In genomic region chr1:89992256-89992655, GRCm38 (mm10) we compare ENCODE assay signal across 9 mouse cellular contexts. TPM values are rescaled to one million over a fixed set of nuclear protein-coding genes. Genes with fewer than 3 reads are reported as not detected.
DNase-seq lines count a peak whose midpoint lies in the region; ATAC-seq and TF ChIP-seq lines count a peak whose summit lies in the region.
"Had no signal": no experiment of that assay in that cellular context is flagged by ENCODE, and none has a peak within 500 bp of the region (broad histone marks: within the 10 kb centered on the region; RNA-seq: fewer than 3 reads in every experiment).

No protein-coding gene starts in this region.

- H3K4me3 ChIP-seq in lung, embryonic 14.5 days (ENCODE audit: low read depth, low read length): peak overlapping the region; percentile 20
- 0 out of 2 replicates have a peak overlapping the region, but pooled peaks have one; percentile 8 for H3K4me3 ChIP-seq in forebrain, embryonic 13.5 days
- peak overlapping the region; percentile 29 for H3K4me3 ChIP-seq in limb, embryonic 12.5 days (replicated peaks)
- peak overlapping the region; percentile 12; the same call in 1 of the 2 replicates for H3K4me3 ChIP-seq in stomach, embryonic 15.5 days (replicated peaks)
- no peak overlapping the region for H3K4me3 ChIP-seq in thymus, adult 2 months (ENCODE audit: control insufficient read depth, insufficient read depth, low read length)

- no peaks in the 10 kb centered on the region for H3K9me3 ChIP-seq in lung, embryonic 14.5 days (ENCODE audit: low read depth, low read length)
- H3K9me3 ChIP-seq in forebrain, embryonic 13.5 days (replicated peaks): no peaks in the 10 kb centered on the region
- H3K9me3 ChIP-seq in limb, embryonic 12.5 days: no peaks in the 10 kb centered on the region
- no peaks in the 10 kb centered on the region for H3K9me3 ChIP-seq in stomach, embryonic 15.5 days

- DNase-seq in lung, embryonic 14.5 days: no peak
- DNase-seq in lung, postnatal 10 days: no peak
- no peak for DNase-seq in urinary bladder, postnatal 36 days (ENCODE audit: low spot score in 2 of 2)
- no peak for DNase-seq in thymus, adult 2 months
- DNase-seq: cerebellum, adult 9-10 months; gastrocnemius, postnatal 36 days had no signal

- H3K4me1 ChIP-seq in lung, embryonic 14.5 days (ENCODE audit: insufficient read depth): no peaks in the 10 kb centered on the region
- peaks cover 9% of the 10 kb centered on the region for H3K4me1 ChIP-seq in forebrain, embryonic 13.5 days
- H3K4me1 ChIP-seq in limb, embryonic 12.5 days (replicated peaks): peaks cover 10% of the 10 kb centered on the region; the same call in 1 of the 2 replicates
- H3K4me1 ChIP-seq in stomach, embryonic 15.5 days: peaks cover 6% of the 10 kb centered on the region; the same call in 1 of the 2 replicates
- no peaks in the 10 kb centered on the region for H3K4me1 ChIP-seq in thymus, adult 2 months (replicated peaks; ENCODE audit: control insufficient read depth, insufficient read depth, low read length)

- H3K36me3 ChIP-seq in lung, embryonic 14.5 days (ENCODE audit: insufficient read depth): no peaks in the 10 kb centered on the region
- no peaks in the 10 kb centered on the region for H3K36me3 ChIP-seq in forebrain, embryonic 13.5 days (ENCODE audit: poor library complexity, severe bottlenecking)
- no peaks in the 10 kb centered on the region for H3K36me3 ChIP-seq in limb, embryonic 12.5 days
- H3K36me3 ChIP-seq in stomach, embryonic 15.5 days: no peaks in the 10 kb centered on the region
- no peaks in the 10 kb centered on the region for H3K36me3 ChIP-seq in thymus, adult 2 months (ENCODE audit: control insufficient read depth, insufficient read depth, low read length)

- WGBS in lung, embryonic 14.5 days: 3% methylated on average over 25 of the region's 25 CpGs
- under 1% methylated on average over 25 of the region's 25 CpGs for WGBS in forebrain, embryonic 13.5 days
- 2% methylated on average over 25 of the region's 25 CpGs for WGBS in limb, embryonic 12.5 days
- WGBS in stomach, embryonic 15.5 days: 3% methylated on average over 25 of the region's 25 CpGs
- WGBS in thymus, adult 2 months: 9% methylated on average over 25 of the region's 25 CpGs

- TF ChIP-seq CTCF in lung, embryonic 14.5 days (IDR thresholded peaks at IDR 0.05; ENCODE audit: low read depth): no peak
- TF ChIP-seq CTCF in thymus, adult 2 months (IDR thresholded peaks at IDR 0.05; ENCODE audit: borderline replicate concordance, control insufficient read depth, extremely low read depth, insufficient read depth, low read length, poor library complexity): no peak

- H3K9ac ChIP-seq in lung, embryonic 14.5 days: no peak overlapping the region
- H3K9ac ChIP-seq in forebrain, embryonic 13.5 days: no peak overlapping the region
- no peak overlapping the region for H3K9ac ChIP-seq in limb, embryonic 12.5 days (replicated peaks)
- H3K9ac ChIP-seq in stomach, embryonic 15.5 days: no peak overlapping the region

- ATAC-seq in lung, embryonic 14.5 days (ENCODE audit: insufficient read depth): no peak
- ATAC-seq in forebrain, embryonic 13.5 days: no peak
- ATAC-seq in limb, embryonic 12.5 days (ENCODE audit: insufficient number of reproducible peaks, insufficient read depth, low FRiP score, low TSS enrichment, low read depth): peak; percentile 31; the same call in 1 of the 2 replicates
- no peak for ATAC-seq in stomach, embryonic 15.5 days (ENCODE audit: insufficient read depth, low FRiP score, low read depth)

- no peak for TF ChIP-seq POLR2A in thymus, adult 2 months (IDR thresholded peaks at IDR 0.05; ENCODE audit: control insufficient read depth, extremely low read depth, insufficient read depth, low read length, poor library complexity)

- no peak overlapping the region for H3K27ac ChIP-seq in lung, embryonic 14.5 days (ENCODE audit: low read depth)
- no peak overlapping the region for H3K27ac ChIP-seq in forebrain, embryonic 13.5 days
- H3K27ac ChIP-seq in limb, embryonic 12.5 days: no peak overlapping the region
- H3K27ac ChIP-seq in stomach, embryonic 15.5 days: no peak overlapping the region
- no peak overlapping the region for H3K27ac ChIP-seq in thymus, adult 2 months (ENCODE audit: control insufficient read depth, insufficient read depth, low read length)

- H3K27me3 ChIP-seq in lung, embryonic 14.5 days (ENCODE audit: insufficient read depth, low read length): peaks cover 40% of the 10 kb centered on the region
- peaks cover 85% of the 10 kb centered on the region for H3K27me3 ChIP-seq in forebrain, embryonic 13.5 days
- peaks cover 71% of the 10 kb centered on the region for H3K27me3 ChIP-seq in limb, embryonic 12.5 days
- peaks cover 31% of the 10 kb centered on the region for H3K27me3 ChIP-seq in stomach, embryonic 15.5 days (replicated peaks)
- H3K27me3 ChIP-seq in thymus, adult 2 months (ENCODE audit: control insufficient read depth, insufficient read depth, low read length): no peaks in the 10 kb centered on the region

- peak overlapping the region; percentile 48 for H3K4me2 ChIP-seq in lung, embryonic 14.5 days
- peak overlapping the region; percentile 41 for H3K4me2 ChIP-seq in forebrain, embryonic 13.5 days
- peak overlapping the region; percentile 58 for H3K4me2 ChIP-seq in limb, embryonic 12.5 days
- H3K4me2 ChIP-seq in stomach, embryonic 15.5 days: peak overlapping the region; percentile 36; the same call in 1 of the 2 replicates

RNA-seq across cellular contexts. Expression of gene Asb18, which starts 22.2 kb away (rescaled TPM):
- polyA plus RNA-seq in lung, embryonic 14.5 days (2014; fragmentation: Nextera tagmentation; extraction: Ambion mirVana): 0.11 TPM in 1 of 2 replicates, not detected in the other
- 0.14 and 0.19 TPM in 2 replicates for polyA plus RNA-seq in forebrain, embryonic 13.5 days (2015; fragmentation: Nextera tagmentation; extraction: Ambion mirVana)
- 0.05 TPM in 1 of 2 replicates, not detected in the other for polyA plus RNA-seq in limb, embryonic 12.5 days (2016; fragmentation: Nextera tagmentation; extraction: Ambion mirVana)
- not detected in 2 replicates for polyA plus RNA-seq in stomach, embryonic 15.5 days (2015; fragmentation: Nextera tagmentation; extraction: Ambion mirVana)
- 0.17 and 2.2 TPM in 2 replicates for polyA plus RNA-seq in thymus, adult 2 months (2012; rRNA removed)
